ENCODE assay signal across 9 mouse cellular contexts in the genomic region with DNA sequence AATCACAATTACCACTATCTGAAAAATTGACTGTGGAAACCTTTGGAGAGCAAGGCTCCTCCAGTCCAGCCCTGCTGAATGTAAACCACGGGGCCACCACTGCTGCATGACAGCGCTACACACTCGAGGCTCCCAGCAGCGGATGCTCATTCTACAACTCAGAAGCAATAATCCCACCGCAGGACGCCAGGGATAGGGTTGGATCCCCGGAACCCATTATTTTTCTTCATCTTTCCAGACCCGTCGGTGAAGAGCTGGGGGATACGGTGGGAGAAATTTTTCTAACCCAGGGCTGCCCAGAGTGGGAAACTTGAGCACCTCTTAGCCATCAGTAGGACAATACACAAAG. TPM values are rescaled to one million over a fixed set of nuclear protein-coding genes. Genes with fewer than 3 reads are reported as not detected.
DNase-seq lines count a peak whose midpoint lies in the region; ATAC-seq lines count a peak whose summit lies in the region.
"Had no signal": no experiment of that assay in that cellular context is flagged by ENCODE, and none has a peak within 500 bp of the region (broad histone marks: within the 10 kb centered on the region; RNA-seq: fewer than 3 reads in every experiment).

No protein-coding gene starts in this region.

- no peaks in the 10 kb centered on the region for H3K4me1 ChIP-seq in erythroblast, embryonic 14.5 days (ENCODE audit: control insufficient read depth)
- peaks cover 42% of the 10 kb centered on the region for H3K4me1 ChIP-seq in forebrain, embryonic 10.5 days
- peaks cover 11% of the 10 kb centered on the region for H3K4me1 ChIP-seq in intestine, embryonic 16.5 days (ENCODE audit: control insufficient read depth, insufficient read depth, low read length)
- H3K4me1 ChIP-seq in liver, embryonic 13.5 days (replicated peaks): 0 out of 2 replicates have a peak, but pooled peaks cover 6% of the 10 kb centered on the region

- H3K27ac ChIP-seq in forebrain, embryonic 10.5 days: peak overlapping the region; percentile 95
- peak overlapping the region; percentile 91 for H3K27ac ChIP-seq in intestine, embryonic 16.5 days (ENCODE audit: low read length)
- no peak overlapping the region for H3K27ac ChIP-seq in liver, embryonic 13.5 days

- under 1% methylated on average over 10 of the region's 10 CpGs for WGBS in forebrain, embryonic 10.5 days
- WGBS in intestine, embryonic 16.5 days: under 1% methylated on average over 10 of the region's 10 CpGs
- WGBS in liver, embryonic 13.5 days (ENCODE audit: insufficient replicate concordance): under 1% methylated on average over 10 of the region's 10 CpGs

- H3K9me3 ChIP-seq in erythroblast, embryonic 14.5 days (ENCODE audit: control insufficient read depth, low read length): no peaks in the 10 kb centered on the region
- H3K9me3 ChIP-seq in forebrain, embryonic 10.5 days: no peaks in the 10 kb centered on the region
- no peaks in the 10 kb centered on the region for H3K9me3 ChIP-seq in intestine, embryonic 16.5 days (ENCODE audit: control insufficient read depth, low read length)
- H3K9me3 ChIP-seq in liver, embryonic 13.5 days (replicated peaks): no peaks in the 10 kb centered on the region

- peak overlapping the region; percentile 85 for H3K9ac ChIP-seq in intestine, embryonic 16.5 days (ENCODE audit: low read depth, low read length)
- H3K9ac ChIP-seq in liver, embryonic 13.5 days: no peak overlapping the region

- no peaks in the 10 kb centered on the region for H3K36me3 ChIP-seq in erythroblast, embryonic 14.5 days (ENCODE audit: control insufficient read depth)
- H3K36me3 ChIP-seq in forebrain, embryonic 10.5 days (replicated peaks): no peaks in the 10 kb centered on the region
- H3K36me3 ChIP-seq in intestine, embryonic 16.5 days (ENCODE audit: control insufficient read depth, insufficient read depth, low read length): no peaks in the 10 kb centered on the region
- H3K36me3 ChIP-seq in liver, embryonic 13.5 days: no peaks in the 10 kb centered on the region
- H3K36me3 ChIP-seq: G1E had no signal

- peak overlapping the region; percentile 51 for H3K4me3 ChIP-seq in erythroblast, embryonic 14.5 days (replicated peaks)
- peak overlapping the region; percentile 89 for H3K4me3 ChIP-seq in forebrain, embryonic 10.5 days
- peak overlapping the region; percentile 93 for H3K4me3 ChIP-seq in intestine, embryonic 16.5 days (ENCODE audit: low read length)
- H3K4me3 ChIP-seq in liver, embryonic 13.5 days (replicated peaks): peak overlapping the region; percentile 63

- DNase-seq in MN1 (ENCODE audit: low spot score): peak; percentile 13
- peak; percentile 54 for DNase-seq in forebrain, embryonic 10.5 days (ENCODE audit: extremely low spot score, low spot score)
- no peak for DNase-seq in liver, embryonic 13.5 days
- DNase-seq in right cerebral cortex, postnatal 10 days (ENCODE audit: low spot score in 2 of 2): peak; percentile 60 to 61
- no peak for DNase-seq in gastrocnemius, postnatal 25 days

- peak overlapping the region; percentile 81 for H3K4me2 ChIP-seq in intestine, embryonic 16.5 days (ENCODE audit: low read depth, low read length)
- peak overlapping the region; percentile 59 for H3K4me2 ChIP-seq in liver, embryonic 13.5 days

- no peak for ATAC-seq in erythroblast, adult 5-6 weeks (replicated peaks; ENCODE audit: low FRiP score, poor library complexity, severe bottlenecking)
- peak; percentile 43 for ATAC-seq in intestine, embryonic 16.5 days
- no peak for ATAC-seq in liver, embryonic 13.5 days (ENCODE audit: low read depth)

- peaks cover 44% of the 10 kb centered on the region for H3K27me3 ChIP-seq in erythroblast, embryonic 14.5 days (ENCODE audit: control insufficient read depth)
- peaks cover 44% of the 10 kb centered on the region for H3K27me3 ChIP-seq in forebrain, embryonic 10.5 days (ENCODE audit: poor library complexity, severe bottlenecking)
- no peaks in the 10 kb centered on the region for H3K27me3 ChIP-seq in intestine, embryonic 16.5 days (replicated peaks; ENCODE audit: control insufficient read depth, insufficient read depth, low read length)
- H3K27me3 ChIP-seq in liver, embryonic 13.5 days: peaks cover 44% of the 10 kb centered on the region

RNA-seq across cellular contexts. Expression of a gene that starts 1.0 kb away (rescaled TPM):
- not detected in 2 replicates for polyA plus RNA-seq in erythroblast, embryonic 14.5 days (2012)
- total RNA-seq in erythroblast, adult 5-6 weeks (2015; ENCODE audit: low replicate concordance): not detected in 2 replicates
- not detected in 2 replicates for total RNA-seq in erythroblast, adult 5-6 weeks (2017; ENCODE audit: low replicate concordance)
- 4.5 and 4.6 TPM in 2 replicates for polyA plus RNA-seq in forebrain, embryonic 10.5 days (2016; fragmentation: Nextera tagmentation; extraction: Ambion mirVana)
- 6.6 and 7.2 TPM in 2 replicates for polyA plus RNA-seq in intestine, embryonic 16.5 days (2015; fragmentation: Nextera tagmentation; extraction: Ambion mirVana)
- 1.3 and 1.6 TPM in 2 replicates for polyA plus RNA-seq in liver, embryonic 13.5 days (2015; fragmentation: Nextera tagmentation; extraction: Ambion mirVana)
- 1 to 10 TPM; 5.4 to 6.5 TPM for total RNA-seq in gastrocnemius, postnatal 25 days (2021)
- total RNA-seq: G1E had no signal
- polyA plus RNA-seq: G1E had no signal

Comparison
In these comparisons a context has a peak if more than half of its experiments do, and no peak if none do; other contexts are left out.
1. DNase-seq: peak in MN1 (single experiment), forebrain, embryonic 10.5 days (single experiment) and right cerebral cortex, postnatal 10 days (2 of 2); none in liver, embryonic 13.5 days (single experiment) and gastrocnemius, postnatal 25 days (single experiment).
2. Peak in every context shown above with its lines, with median percentiles within 50 percentile points of each other: H3K4me3 ChIP-seq.